Mouse (Mus musculus): Measurements from ENCODE around the gene Gm37240. TPM values are rescaled to one million over a fixed set of nuclear protein-coding genes. Genes with fewer than 3 reads are reported as not detected.

Gm37240 gene
- total RNA-seq, 1 experiment = 1.2 TPM

- in situ Hi-C loops (cut with MboI; ENCODE audit: low sequenced_read_pairs in 2 of 2, unreplicated experiment in 2 of 2) = no loop called here
- Histone ChIP-seq H3K27ac (ENCODE audit: insufficient read depth, low read depth, low read length, poor library complexity, severe bottlenecking) (no peak overlapping the region), H3K9me3 (ENCODE audit: control insufficient read depth, insufficient read depth, low read depth, low read length) (no peaks in the 10 kb centered on the region), H3K36me3 (ENCODE audit: control insufficient read depth, insufficient read depth, low read length, poor library complexity, severe bottlenecking) (no peaks in the 10 kb centered on the region), H3K4me3 (ENCODE audit: insufficient read depth in 1 of 2, low read depth in 1 of 2, low read length in 2 of 2, poor library complexity in 1 of 2, severe bottlenecking in 1 of 2) (no peak overlapping the region), H3K9ac (ENCODE audit: insufficient read depth, low read depth, low read length, poor library complexity, severe bottlenecking) (no peak overlapping the region), H3K4me1 (ENCODE audit: control insufficient read depth in 2 of 2, insufficient read depth in 2 of 2, low read length in 2 of 2, poor library complexity in 1 of 2) (no peaks in the 10 kb centered on the region)
- no peak for DNase-seq (ENCODE audit: low read depth, low spot score)
- no peak for TF ChIP-seq ZC3H11A (IDR thresholded peaks at IDR 0.05; ENCODE audit: borderline replicate concordance, low read depth, low read length)
- TF ChIP-seq HCFC1 (IDR thresholded peaks at IDR 0.05; ENCODE audit: borderline replicate concordance, insufficient read depth, low read length) = no peak
- TF ChIP-seq MAFK (IDR thresholded peaks at IDR 0.05; ENCODE audit: insufficient read depth, low read depth, low read length) = no peak
- TF ChIP-seq ZNF384 (IDR thresholded peaks at IDR 0.05; ENCODE audit: low read depth, low read length) = no peak
- TF ChIP-seq CHD2 (IDR thresholded peaks at IDR 0.05; ENCODE audit: low read depth, low read length) = no peak
Measured at GRCm38 (mm10) chr3:84685662-84686293, 1201.5 kb downstream of the Gm37240 start.

- Histone ChIP-seq H3K36me3 (ENCODE audit: control insufficient read depth, insufficient read depth, low read length, poor library complexity, severe bottlenecking) (no peaks in the 10 kb centered on the region), H3K9ac (ENCODE audit: insufficient read depth, low read depth, low read length, poor library complexity, severe bottlenecking) (no peak overlapping the region), H3K27ac (ENCODE audit: insufficient read depth, low read depth, low read length, poor library complexity, severe bottlenecking) (no peak overlapping the region), H3K4me3 (ENCODE audit: insufficient read depth in 1 of 2, low read depth in 1 of 2, low read length in 2 of 2, poor library complexity in 1 of 2, severe bottlenecking in 1 of 2) (no peak overlapping the region), H3K9me3 (ENCODE audit: control insufficient read depth, insufficient read depth, low read depth, low read length) (no peaks in the 10 kb centered on the region), H3K4me1 (ENCODE audit: control insufficient read depth in 2 of 2, insufficient read depth in 2 of 2, low read length in 2 of 2, poor library complexity in 1 of 2) (peaks cover 0 to 2% of the 10 kb centered on the region in 2 experiments; a peak in 1 of 4 replicates)
- in situ Hi-C loops (cut with MboI; ENCODE audit: low sequenced_read_pairs in 2 of 2, unreplicated experiment in 2 of 2) = no loop called here
- TF ChIP-seq HCFC1 (IDR thresholded peaks at IDR 0.05; ENCODE audit: borderline replicate concordance, insufficient read depth, low read length) (no peak), ZC3H11A (IDR thresholded peaks at IDR 0.05; ENCODE audit: borderline replicate concordance, low read depth, low read length) (no peak), MAFK (IDR thresholded peaks at IDR 0.05; ENCODE audit: insufficient read depth, low read depth, low read length) (no peak), CHD2 (IDR thresholded peaks at IDR 0.05; ENCODE audit: low read depth, low read length) (no peak), ZNF384 (IDR thresholded peaks at IDR 0.05; ENCODE audit: low read depth, low read length) (no peak)
- DNase-seq (ENCODE audit: low read depth, low spot score) = no peak
Measured at GRCm38 (mm10) chr3:84683788-84684187, 1203.5 kb downstream of the Gm37240 start.

GRCm38 (mm10) chr3:84681699-84682098, 1205.6 kb downstream of the Gm37240 start:
- in situ Hi-C loops (cut with MboI; ENCODE audit: low sequenced_read_pairs in 2 of 2, unreplicated experiment in 2 of 2) = no loop called here

GRCm38 (mm10) chr3:84680062-84680461, 1207.3 kb downstream of the Gm37240 start:
- Histone ChIP-seq H3K36me3 (ENCODE audit: control insufficient read depth, insufficient read depth, low read length, poor library complexity, severe bottlenecking) (no peaks in the 10 kb centered on the region), H3K4me3 (ENCODE audit: insufficient read depth in 1 of 2, low read depth in 1 of 2, low read length in 2 of 2, poor library complexity in 1 of 2, severe bottlenecking in 1 of 2) (no peak overlapping the region)

More at GRCm38 (mm10) chr3:84681699-84682098, 1205.6 kb downstream of the Gm37240 start:
- Histone ChIP-seq H3K9me3 (ENCODE audit: control insufficient read depth, insufficient read depth, low read depth, low read length) (no peaks in the 10 kb centered on the region), H3K4me3 (ENCODE audit: insufficient read depth in 1 of 2, low read depth in 1 of 2, low read length in 2 of 2, poor library complexity in 1 of 2, severe bottlenecking in 1 of 2) (no peak overlapping the region), H3K36me3 (ENCODE audit: control insufficient read depth, insufficient read depth, low read length, poor library complexity, severe bottlenecking) (no peaks in the 10 kb centered on the region), H3K9ac (ENCODE audit: insufficient read depth, low read depth, low read length, poor library complexity, severe bottlenecking) (no peak overlapping the region), H3K27ac (ENCODE audit: insufficient read depth, low read depth, low read length, poor library complexity, severe bottlenecking) (no peak overlapping the region), H3K4me1 (ENCODE audit: control insufficient read depth in 2 of 2, insufficient read depth in 2 of 2, low read length in 2 of 2, poor library complexity in 1 of 2) (peaks cover 0 to 2% of the 10 kb centered on the region in 2 experiments; a peak in 1 of 4 replicates)
- TF ChIP-seq HCFC1 (IDR thresholded peaks at IDR 0.05; ENCODE audit: borderline replicate concordance, insufficient read depth, low read length) (no peak), ZC3H11A (IDR thresholded peaks at IDR 0.05; ENCODE audit: borderline replicate concordance, low read depth, low read length) (no peak), CHD2 (IDR thresholded peaks at IDR 0.05; ENCODE audit: low read depth, low read length) (no peak), ZNF384 (IDR thresholded peaks at IDR 0.05; ENCODE audit: low read depth, low read length) (no peak), MAFK (IDR thresholded peaks at IDR 0.05; ENCODE audit: insufficient read depth, low read depth, low read length) (no peak)
- DNase-seq (ENCODE audit: low read depth, low spot score) = no peak

More at GRCm38 (mm10) chr3:84680062-84680461, 1207.3 kb downstream of the Gm37240 start:
- in situ Hi-C loops (cut with MboI; ENCODE audit: low sequenced_read_pairs in 2 of 2, unreplicated experiment in 2 of 2) = no loop called here
- Histone ChIP-seq H3K9me3 (ENCODE audit: control insufficient read depth, insufficient read depth, low read depth, low read length) (no peaks in the 10 kb centered on the region), H3K9ac (ENCODE audit: insufficient read depth, low read depth, low read length, poor library complexity, severe bottlenecking) (no peak overlapping the region), H3K4me1 (ENCODE audit: control insufficient read depth in 2 of 2, insufficient read depth in 2 of 2, low read length in 2 of 2, poor library complexity in 1 of 2) (peaks cover 0 to 6% of the 10 kb centered on the region in 2 experiments; a peak in 1 of 4 replicates), H3K27ac (ENCODE audit: insufficient read depth, low read depth, low read length, poor library complexity, severe bottlenecking) (no peak overlapping the region)
- TF ChIP-seq CHD2 (IDR thresholded peaks at IDR 0.05; ENCODE audit: low read depth, low read length) (no peak), MAFK (IDR thresholded peaks at IDR 0.05; ENCODE audit: insufficient read depth, low read depth, low read length) (no peak), ZC3H11A (IDR thresholded peaks at IDR 0.05; ENCODE audit: borderline replicate concordance, low read depth, low read length) (no peak), ZNF384 (IDR thresholded peaks at IDR 0.05; ENCODE audit: low read depth, low read length) (no peak), HCFC1 (IDR thresholded peaks at IDR 0.05; ENCODE audit: borderline replicate concordance, insufficient read depth, low read length) (no peak)
- DNase-seq (ENCODE audit: low read depth, low spot score) = no peak

All from ES-E14 (cell line).